Mouse (Mus musculus) heart, embryonic 15.5 days (tissue): ENCODE data around the gene Gfod2. TPM values are rescaled to one million over a fixed set of nuclear protein-coding genes. Genes with fewer than 3 reads are reported as not detected.

ENCODE experiments used
- ATAC-seq: fragments of 200-750 bp; cut with Nextera tagmentation; replicated peaks from 2 replicates; pipeline ENCODE4 v1.8.0; 2017; ENCODE audit warnings: low read depth, moderate TSS enrichment; ENCODE audit not compliant: insufficient number of reproducible peaks, insufficient read depth, low FRiP score
- H3K27ac ChIP-seq: fragments of 300-500 bp; sonication (generic); 2 replicates; pipeline ENCODE4 v1.5.1; 2015; ENCODE audit warnings: mild to moderate bottlenecking, inconsistent platforms
- H3K27me3 ChIP-seq: fragments of 300-500 bp; sonication (generic); 2 replicates; pipeline ENCODE4 v1.6.1; 2015; ENCODE audit warnings: inconsistent platforms
- H3K36me3 ChIP-seq: fragments of 300-500 bp; sonication (generic); 2 replicates; pipeline ENCODE4 v1.6.1; 2015; ENCODE audit warnings: mild to moderate bottlenecking, inconsistent platforms
- H3K4me1 ChIP-seq: fragments of 300-500 bp; sonication (generic); replicated peaks from 2 replicates; pipeline ENCODE4 v1.6.1; 2015; ENCODE audit warnings: inconsistent platforms
- H3K4me2 ChIP-seq: fragments of 300-500 bp; sonication (generic); 2 replicates; pipeline ENCODE4 v1.6.1; 2015; ENCODE audit warnings: inconsistent platforms, mild to moderate bottlenecking, moderate library complexity
- H3K4me3 ChIP-seq: fragments of 300-500 bp; sonication (generic); 2 replicates; pipeline ENCODE4 v1.5.1; 2015; ENCODE audit warnings: mild to moderate bottlenecking, inconsistent platforms
- H3K9ac ChIP-seq: fragments of 300-500 bp; sonication (generic); 2 replicates; pipeline ENCODE4 v1.6.1; 2015; ENCODE audit warnings: mild to moderate bottlenecking, inconsistent platforms
- H3K9me3 ChIP-seq: fragments of 300-500 bp; sonication (generic); replicated peaks from 2 replicates; pipeline ENCODE4 v1.6.1; 2016; ENCODE audit warnings: inconsistent platforms
- WGBS: fragments of 180-500 bp; shearing (Covaris S2); methylation state at CpG from one replicate; pipeline ENCODE4 v1.1.7; 2015; ENCODE audit warnings: mixed read lengths; 5-methylcytosine and 5-hydroxymethylcytosine counted together
- polyA plus RNA-seq: library from polyadenylated mRNA; unstranded; fragments of >200 nt; fragmentation: Nextera tagmentation; extraction: Ambion mirVana; gene quantifications from 2 replicates; pipeline ENCODE4 v1.2.1, GENCODE M21; 2015

Gene Gfod2
- polyA plus RNA-seq, 1 experiment from 2014 or later: 10.1 TPM

GRCm38 (mm10) chr8:105716302-105716945, 42.0 kb downstream of the Gfod2 start:
- no peak overlapping the region for H3K27ac ChIP-seq
- 89% methylated on average over 15 of the region's 15 CpGs for WGBS
- H3K27me3 ChIP-seq: no peaks in the 10 kb centered on the region
- H3K36me3 ChIP-seq: peaks cover 9% of the 10 kb centered on the region; the same call in 1 of the 2 replicates
- H3K9me3 ChIP-seq: no peaks in the 10 kb centered on the region
- no peaks in the 10 kb centered on the region for H3K4me1 ChIP-seq
- no peak overlapping the region for H3K4me2 ChIP-seq
- no peak overlapping the region for H3K9ac ChIP-seq
- ATAC-seq: no peak
- no peak overlapping the region for H3K4me3 ChIP-seq

GRCm38 (mm10) chr8:105715042-105715441, 43.4 kb downstream of the Gfod2 start:
- Histone ChIP-seq H3K27me3 (no peaks in the 10 kb centered on the region), H3K4me2 (no peak overlapping the region), H3K4me1 (no peaks in the 10 kb centered on the region), H3K9ac (no peak overlapping the region), H3K27ac (peak overlapping the region; percentile 58), H3K9me3 (no peaks in the 10 kb centered on the region), H3K4me3 (no peak overlapping the region), H3K36me3 (peaks cover 9% of the 10 kb centered on the region; the same call in 1 of the 2 replicates)
- ATAC-seq: 0 out of 2 replicates have a peak, but pooled peaks have one; percentile 16
- 58% methylated on average over 6 of the region's 6 CpGs for WGBS

GRCm38 (mm10) chr8:105714139-105714538, 44.3 kb downstream of the Gfod2 start:
- no peaks in the 10 kb centered on the region for H3K27me3 ChIP-seq
- peaks cover 9% of the 10 kb centered on the region; the same call in 1 of the 2 replicates for H3K36me3 ChIP-seq
- H3K4me1 ChIP-seq: no peaks in the 10 kb centered on the region
- H3K4me2 ChIP-seq: no peak overlapping the region
- ATAC-seq: peak; percentile 25; the same call in 1 of the 2 replicates
- no peaks in the 10 kb centered on the region for H3K9me3 ChIP-seq
- H3K9ac ChIP-seq: no peak overlapping the region
- H3K4me3 ChIP-seq: no peak overlapping the region
- WGBS: 3% methylated on average over 3 of the region's 3 CpGs
- H3K27ac ChIP-seq: peak overlapping the region; percentile 58; the same call in 1 of the 2 replicates

GRCm38 (mm10) chr8:105712286-105712685, 46.2 kb downstream of the Gfod2 start:
- Histone ChIP-seq H3K4me3 (no peak overlapping the region), H3K4me1 (peaks cover 6% of the 10 kb centered on the region), H3K27ac (no peak overlapping the region), H3K9ac (no peak overlapping the region), H3K27me3 (no peaks in the 10 kb centered on the region), H3K36me3 (peaks cover 9% of the 10 kb centered on the region; the same call in 1 of the 2 replicates), H3K4me2 (no peak overlapping the region), H3K9me3 (no peaks in the 10 kb centered on the region)
- no peak for ATAC-seq
- WGBS: 72% methylated on average over 3 of the region's 3 CpGs

- Histone ChIP-seq H3K4me1 (peaks cover 13% of the 10 kb centered on the region), H3K27me3 (no peaks in the 10 kb centered on the region), H3K27ac (no peak overlapping the region), H3K36me3 (no peaks in the 10 kb centered on the region), H3K4me3 (no peak overlapping the region), H3K9me3 (no peaks in the 10 kb centered on the region), H3K9ac (no peak overlapping the region), H3K4me2 (no peak overlapping the region)
- ATAC-seq: no peak
- WGBS: 75% methylated on average over 14 of the region's 14 CpGs
Observed at GRCm38 (mm10) chr8:105709317-105709716, 49.1 kb downstream of the Gfod2 start.

GRCm38 (mm10) chr8:105708675-105709074, 49.8 kb downstream of the Gfod2 start:
- Histone ChIP-seq H3K4me1 (peaks cover 13% of the 10 kb centered on the region), H3K9me3 (no peaks in the 10 kb centered on the region), H3K4me2 (no peak overlapping the region), H3K27ac (no peak overlapping the region), H3K4me3 (no peak overlapping the region), H3K27me3 (no peaks in the 10 kb centered on the region), H3K36me3 (no peaks in the 10 kb centered on the region), H3K9ac (no peak overlapping the region)
- WGBS: 89% methylated on average over 8 of the region's 8 CpGs
- no peak for ATAC-seq

- H3K4me2 ChIP-seq: peak within 1 kb of the TSS; percentile 94
- H3K9me3 ChIP-seq: no peaks in the 10 kb centered on the region
- H3K27ac ChIP-seq: no peak within 1 kb of the TSS
- no peaks in the 10 kb centered on the region for H3K27me3 ChIP-seq
- peak within 1 kb of the TSS; percentile 55 for H3K9ac ChIP-seq
- ATAC-seq: peak; percentile 68
- H3K4me3 ChIP-seq: peak within 1 kb of the TSS; percentile 83
- peaks cover 13% of the 10 kb centered on the region for H3K4me1 ChIP-seq
- peaks cover 8% of the 10 kb centered on the region; the same call in 1 of the 2 replicates for H3K36me3 ChIP-seq
- WGBS: 1% methylated on average over 55 of the region's 55 CpGs
Observed at GRCm38 (mm10) chr8:105707498-105708403, 50.7 kb downstream of the Gfod2 start, which contains the start of the genes 4933405L10Rik and Enkd1. 4933405L10Rik (plus strand) TSS chr8:105707655. Enkd1 (minus strand) TSS chr8:105708210.

GRCm38 (mm10) chr8:105706426-105706825, 52.0 kb downstream of the Gfod2 start:
- no peak for ATAC-seq
- Histone ChIP-seq H3K27me3 (no peaks in the 10 kb centered on the region), H3K9me3 (no peaks in the 10 kb centered on the region), H3K36me3 (peaks cover 8% of the 10 kb centered on the region; the same call in 1 of the 2 replicates), H3K4me1 (peaks cover 22% of the 10 kb centered on the region), H3K9ac (no peak overlapping the region), H3K4me2 (peak overlapping the region; percentile 94; the same call in 1 of the 2 replicates), H3K4me3 (no peak overlapping the region), H3K27ac (no peak overlapping the region)
- WGBS: 81% methylated on average over 12 of the region's 12 CpGs

DNA sequence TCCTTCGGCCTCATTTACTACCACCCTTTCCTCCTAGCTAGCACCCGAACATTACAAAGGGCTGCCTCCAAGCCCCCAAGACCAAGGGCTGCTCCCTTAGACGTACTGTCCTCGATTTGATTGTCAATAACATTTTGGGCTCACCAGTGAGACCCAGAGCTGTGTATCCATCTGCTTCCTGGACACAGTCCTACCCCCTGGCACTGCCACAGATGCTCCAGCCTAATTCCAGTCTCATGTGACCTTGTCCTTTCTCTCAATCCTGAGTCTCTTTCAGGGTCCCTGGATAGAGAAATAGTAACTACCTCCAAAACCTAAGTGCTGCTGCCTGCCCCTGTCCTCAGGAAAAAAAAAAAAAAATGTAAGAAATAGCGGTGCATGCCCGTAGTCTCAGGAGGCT, 53.5 kb downstream of the Gfod2 start:
- Histone ChIP-seq H3K9ac (no peak overlapping the region), H3K36me3 (peaks cover 8% of the 10 kb centered on the region; the same call in 1 of the 2 replicates), H3K27me3 (no peaks in the 10 kb centered on the region), H3K27ac (no peak overlapping the region), H3K4me2 (no peak overlapping the region), H3K9me3 (no peaks in the 10 kb centered on the region), H3K4me3 (no peak overlapping the region), H3K4me1 (peaks cover 27% of the 10 kb centered on the region)
- WGBS: 87% methylated on average over 6 of the region's 6 CpGs
- no peak for ATAC-seq

DNA sequence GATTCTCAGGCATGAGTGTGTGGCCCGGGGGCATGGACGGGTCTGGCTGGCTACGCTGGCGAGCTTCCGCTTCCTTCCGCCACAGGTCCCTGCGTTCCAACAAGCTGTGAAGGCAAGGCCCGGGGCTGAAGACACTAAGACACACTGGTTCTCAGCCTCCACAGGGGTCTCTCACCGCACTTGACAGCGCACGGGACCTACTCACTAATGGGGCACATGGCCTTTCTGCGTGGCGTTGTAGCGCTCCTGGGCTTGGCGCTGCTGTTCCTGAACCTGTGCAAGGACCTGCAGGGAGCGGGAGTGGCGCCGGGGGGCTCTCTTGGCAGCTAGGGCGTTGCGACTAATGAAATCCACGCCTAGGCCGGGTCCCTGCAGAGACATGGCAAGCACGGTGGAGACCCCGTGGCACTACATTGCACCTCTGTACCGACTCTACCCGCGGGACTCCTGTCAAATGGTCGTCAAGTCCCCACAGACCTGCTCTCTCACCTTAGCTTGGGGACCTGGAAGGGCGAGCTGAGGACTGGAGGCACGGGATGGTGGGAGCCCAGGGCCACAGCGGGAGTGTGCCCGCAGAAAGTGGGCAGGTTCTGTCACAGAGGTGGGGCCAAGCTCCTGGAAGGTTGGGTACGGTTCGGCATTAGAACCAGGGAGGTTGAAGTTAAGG, 54.2 kb downstream of the Gfod2 start:
- Histone ChIP-seq H3K9me3 (no peaks in the 10 kb centered on the region), H3K4me2 (no peak overlapping the region), H3K27me3 (no peaks in the 10 kb centered on the region), H3K4me3 (no peak overlapping the region), H3K4me1 (peaks cover 30% of the 10 kb centered on the region), H3K27ac (no peak overlapping the region), H3K36me3 (peaks cover 8% of the 10 kb centered on the region; the same call in 1 of the 2 replicates), H3K9ac (no peak overlapping the region)
- WGBS: 92% methylated on average over 34 of the region's 34 CpGs
- ATAC-seq: no peak
